Mouse (Mus musculus) cerebellum, adult 9-11 months (tissue): Measurements from ENCODE around the gene Kifc1.

Experiments used
- DNase-seq: peaks from one replicate; pipeline ENCODE4 v3.0.0; 2022

Gene Kifc1

GRCm38 (mm10) chr17:33842966-33843795 lies 47.3 kb downstream of the Kifc1 start, which contains the start of gene Cd320:
TSS of gene Cd320 (plus strand) at chr17:33843091.
- peak; percentile 93 for DNase-seq

- DNase-seq: no peak
Observed at GRCm38 (mm10) chr17:33829561-33829960, 60.9 kb downstream of the Kifc1 start.

- peak; percentile 77 for DNase-seq
Observed at GRCm38 (mm10) chr17:33828892-33829291, 61.6 kb downstream of the Kifc1 start.

- peak; percentile 71 for DNase-seq
Observed at GRCm38 (mm10) chr17:33826850-33827249, 63.6 kb downstream of the Kifc1 start.
